Mouse (Mus musculus) intestine, embryonic 15.5 days (tissue): ENCODE data around the gene Serinc5. TPM values are rescaled to one million over a fixed set of nuclear protein-coding genes. Genes with fewer than 3 reads are reported as not detected.

ENCODE experiments used
- ATAC-seq: fragments of 200-750 bp; cut with Nextera tagmentation; 2 replicates; pipeline ENCODE4 v1.8.0; 2017; ENCODE audit warnings: moderate TSS enrichment, moderate library complexity
- H3K27ac ChIP-seq: fragments of 300-500 bp; sonication (generic); 2 replicates; pipeline ENCODE4 v1.5.1; 2015; ENCODE audit warnings: mild to moderate bottlenecking, inconsistent platforms
- H3K27me3 ChIP-seq: fragments of 300-500 bp; sonication (generic); replicated peaks from 2 replicates; pipeline ENCODE4 v1.6.1; 2015; ENCODE audit warnings: inconsistent platforms
- H3K36me3 ChIP-seq: fragments of 300-500 bp; sonication (generic); 2 replicates; pipeline ENCODE4 v1.6.1; 2015; ENCODE audit warnings: inconsistent platforms
- H3K4me1 ChIP-seq: fragments of 300-500 bp; sonication (generic); replicated peaks from 2 replicates; pipeline ENCODE4 v1.6.1; 2015; ENCODE audit warnings: inconsistent platforms
- H3K4me2 ChIP-seq: fragments of 300-500 bp; sonication (generic); replicated peaks from 2 replicates; pipeline ENCODE4 v1.6.1; 2015; ENCODE audit warnings: mild to moderate bottlenecking, inconsistent platforms
- H3K4me3 ChIP-seq: fragments of 300-500 bp; sonication (generic); replicated peaks from 2 replicates; pipeline ENCODE4 v1.5.1; 2015; ENCODE audit warnings: inconsistent platforms
- H3K9ac ChIP-seq: fragments of 300-500 bp; sonication (generic); 2 replicates; pipeline ENCODE4 v1.6.1; 2015; ENCODE audit warnings: inconsistent platforms
- H3K9me3 ChIP-seq: fragments of 300-500 bp; sonication (generic); 2 replicates; pipeline ENCODE4 v1.6.1; 2016; ENCODE audit warnings: inconsistent platforms
- WGBS: fragments of 180-500 bp; shearing (Covaris S2); methylation state at CpG from one replicate; pipeline ENCODE4 v1.1.7; 2015; 5-methylcytosine and 5-hydroxymethylcytosine counted together
- polyA plus RNA-seq: library from polyadenylated mRNA; unstranded; fragments of >200 nt; fragmentation: Nextera tagmentation; extraction: Ambion mirVana; gene quantifications from 2 replicates; pipeline ENCODE4 v1.2.1, GENCODE M21; 2015

Gene Serinc5
- polyA plus RNA-seq, 1 experiment from 2014 or later = 21.4 TPM

GRCm38 (mm10) chr13:92626725-92627124, 15.8 kb downstream of the Serinc5 start:
- Histone ChIP-seq H3K9ac (no peak overlapping the region), H3K27ac (no peak overlapping the region), H3K4me1 (0 out of 2 replicates have a peak, but pooled peaks cover 4% of the 10 kb centered on the region), H3K4me2 (no peak overlapping the region), H3K4me3 (no peak overlapping the region), H3K9me3 (no peaks in the 10 kb centered on the region), H3K36me3 (0 out of 2 replicates have a peak, but pooled peaks cover 5% of the 10 kb centered on the region), H3K27me3 (no peaks in the 10 kb centered on the region)
- no peak for ATAC-seq
- WGBS = 93% methylated on average over 5 of the region's 5 CpGs

DNA sequence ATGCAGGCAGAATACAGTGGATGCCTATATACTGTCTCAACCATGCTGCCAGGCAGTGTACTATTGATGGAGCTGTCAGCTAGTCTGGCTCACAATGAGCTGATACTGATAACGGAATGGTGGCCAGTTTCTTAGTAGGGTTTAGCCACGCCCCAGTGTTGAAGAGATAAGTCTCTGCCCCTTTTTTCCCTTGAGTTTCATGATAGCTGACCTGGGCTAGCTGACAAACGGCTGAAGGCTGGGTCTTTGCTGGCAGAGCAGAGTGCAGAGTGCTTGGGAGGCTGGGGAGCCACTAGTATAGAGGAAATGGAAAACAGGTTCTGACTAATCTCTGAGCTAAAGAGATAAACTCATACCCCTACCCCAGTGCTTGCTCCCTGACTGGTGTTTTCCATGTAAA, 18.6 kb downstream of the Serinc5 start:
- Histone ChIP-seq H3K4me3 (no peak overlapping the region), H3K4me2 (no peak overlapping the region), H3K9ac (no peak overlapping the region), H3K36me3 (0 out of 2 replicates have a peak, but pooled peaks cover 5% of the 10 kb centered on the region), H3K27ac (no peak overlapping the region), H3K27me3 (no peaks in the 10 kb centered on the region), H3K4me1 (peaks cover 8% of the 10 kb centered on the region; the same call in 1 of the 2 replicates), H3K9me3 (no peaks in the 10 kb centered on the region)
- peak; percentile 48; the same call in 1 of the 2 replicates for ATAC-seq
- WGBS = 73% methylated on average over 3 of the region's 3 CpGs

GRCm38 (mm10) chr13:92631450-92631849, 20.6 kb downstream of the Serinc5 start:
- no peak overlapping the region for H3K4me3 ChIP-seq
- no peak overlapping the region for H3K9ac ChIP-seq
- no peak for ATAC-seq
- H3K4me1 ChIP-seq = peaks cover 23% of the 10 kb centered on the region
- H3K4me2 ChIP-seq = no peak overlapping the region
- H3K9me3 ChIP-seq = no peaks in the 10 kb centered on the region
- WGBS = 48% methylated on average over 4 of the region's 4 CpGs
- no peaks in the 10 kb centered on the region for H3K27me3 ChIP-seq
- no peaks in the 10 kb centered on the region for H3K36me3 ChIP-seq
- H3K27ac ChIP-seq = no peak overlapping the region

GRCm38 (mm10) chr13:92632550-92632949, 21.7 kb downstream of the Serinc5 start:
- H3K27ac ChIP-seq = no peak overlapping the region
- no peak overlapping the region for H3K4me3 ChIP-seq
- no peaks in the 10 kb centered on the region for H3K9me3 ChIP-seq
- no peak overlapping the region for H3K9ac ChIP-seq
- no peaks in the 10 kb centered on the region for H3K27me3 ChIP-seq
- no peaks in the 10 kb centered on the region for H3K36me3 ChIP-seq
- peaks cover 31% of the 10 kb centered on the region for H3K4me1 ChIP-seq
- no peak overlapping the region for H3K4me2 ChIP-seq
- 42% methylated on average over 4 of the region's 4 CpGs for WGBS
- no peak for ATAC-seq

GRCm38 (mm10) chr13:92635040-92635439, 24.1 kb downstream of the Serinc5 start:
- H3K4me1 ChIP-seq = peaks cover 31% of the 10 kb centered on the region
- H3K9me3 ChIP-seq = no peaks in the 10 kb centered on the region
- no peaks in the 10 kb centered on the region for H3K27me3 ChIP-seq
- no peak overlapping the region for H3K27ac ChIP-seq
- no peak overlapping the region for H3K9ac ChIP-seq
- no peak overlapping the region for H3K4me3 ChIP-seq
- WGBS = 52% methylated on average over 2 of the region's 2 CpGs
- H3K36me3 ChIP-seq = no peaks in the 10 kb centered on the region
- H3K4me2 ChIP-seq = no peak overlapping the region
- ATAC-seq = no peak

DNA sequence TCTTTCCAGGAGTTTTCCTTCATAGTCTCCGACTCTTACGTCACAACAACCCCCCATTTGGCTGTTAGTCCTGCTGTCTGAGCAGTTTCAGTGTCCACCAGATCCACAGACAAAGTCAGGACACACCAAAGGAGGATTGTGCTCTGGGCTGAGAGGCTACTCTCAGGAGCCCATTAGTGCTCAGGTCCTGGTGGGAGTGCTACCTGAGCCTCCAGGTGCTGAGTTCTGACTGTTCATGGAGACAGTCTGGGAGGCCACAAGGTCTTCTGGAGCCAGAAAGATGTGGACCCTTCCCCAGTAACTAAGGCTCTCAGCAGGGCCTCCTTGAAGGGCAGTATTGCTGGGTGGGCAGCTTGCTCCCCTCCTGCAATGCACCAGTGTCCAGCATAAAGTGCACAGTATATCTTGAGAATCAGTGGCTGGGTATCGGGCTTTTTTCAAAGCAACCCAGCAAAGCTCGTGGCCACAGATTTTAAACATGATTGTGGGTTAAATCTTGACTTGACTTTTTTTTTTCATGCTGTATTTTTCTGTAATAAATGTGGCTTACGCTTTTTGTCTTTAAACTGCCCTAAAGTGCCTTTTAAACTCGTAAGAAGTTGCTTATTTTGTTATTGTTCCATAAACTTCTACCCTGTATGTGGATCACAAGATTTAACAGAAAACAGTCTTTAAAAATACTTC, 25.5 kb downstream of the Serinc5 start:
- H3K4me3 ChIP-seq = no peak overlapping the region
- no peaks in the 10 kb centered on the region for H3K36me3 ChIP-seq
- WGBS = 43% methylated on average over 6 of the region's 6 CpGs
- peaks cover 28% of the 10 kb centered on the region for H3K4me1 ChIP-seq
- no peaks in the 10 kb centered on the region for H3K9me3 ChIP-seq
- 0 out of 2 replicates have a peak, but pooled peaks have one; percentile 26 for ATAC-seq
- H3K27me3 ChIP-seq = no peaks in the 10 kb centered on the region
- peak overlapping the region; percentile 36; the same call in 1 of the 2 replicates for H3K27ac ChIP-seq
- H3K9ac ChIP-seq = no peak overlapping the region
- H3K4me2 ChIP-seq = peak overlapping the region; percentile 52; the same call in 1 of the 2 replicates

DNA sequence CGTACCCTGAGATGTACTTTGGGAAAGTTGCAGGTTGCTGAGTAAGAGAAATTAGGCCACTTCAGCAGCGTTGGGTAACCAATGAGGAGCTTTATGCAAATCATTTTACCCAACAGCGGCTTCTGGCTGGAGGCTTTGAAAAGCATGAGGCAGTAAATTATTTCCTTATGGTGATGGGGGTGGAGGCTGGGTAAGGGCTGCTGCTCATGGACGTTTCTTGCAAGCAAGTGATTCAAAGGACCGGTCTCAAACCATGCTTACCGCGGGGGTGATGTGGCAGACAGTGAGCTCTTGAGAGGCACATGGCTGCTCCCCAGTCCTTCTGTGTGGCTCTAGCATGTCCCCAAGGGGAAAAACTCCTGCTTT, 26.0 kb downstream of the Serinc5 start:
- 2% methylated on average over 7 of the region's 7 CpGs for WGBS
- Histone ChIP-seq H3K4me1 (peaks cover 27% of the 10 kb centered on the region), H3K9ac (0 out of 2 replicates have a peak overlapping the region, but pooled peaks have one; percentile 28), H3K9me3 (no peaks in the 10 kb centered on the region), H3K4me3 (no peak overlapping the region), H3K36me3 (no peaks in the 10 kb centered on the region), H3K27ac (peak overlapping the region; percentile 58; the same call in 1 of the 2 replicates), H3K27me3 (no peaks in the 10 kb centered on the region), H3K4me2 (peak overlapping the region; percentile 52)
- ATAC-seq = peak; percentile 90

DNA sequence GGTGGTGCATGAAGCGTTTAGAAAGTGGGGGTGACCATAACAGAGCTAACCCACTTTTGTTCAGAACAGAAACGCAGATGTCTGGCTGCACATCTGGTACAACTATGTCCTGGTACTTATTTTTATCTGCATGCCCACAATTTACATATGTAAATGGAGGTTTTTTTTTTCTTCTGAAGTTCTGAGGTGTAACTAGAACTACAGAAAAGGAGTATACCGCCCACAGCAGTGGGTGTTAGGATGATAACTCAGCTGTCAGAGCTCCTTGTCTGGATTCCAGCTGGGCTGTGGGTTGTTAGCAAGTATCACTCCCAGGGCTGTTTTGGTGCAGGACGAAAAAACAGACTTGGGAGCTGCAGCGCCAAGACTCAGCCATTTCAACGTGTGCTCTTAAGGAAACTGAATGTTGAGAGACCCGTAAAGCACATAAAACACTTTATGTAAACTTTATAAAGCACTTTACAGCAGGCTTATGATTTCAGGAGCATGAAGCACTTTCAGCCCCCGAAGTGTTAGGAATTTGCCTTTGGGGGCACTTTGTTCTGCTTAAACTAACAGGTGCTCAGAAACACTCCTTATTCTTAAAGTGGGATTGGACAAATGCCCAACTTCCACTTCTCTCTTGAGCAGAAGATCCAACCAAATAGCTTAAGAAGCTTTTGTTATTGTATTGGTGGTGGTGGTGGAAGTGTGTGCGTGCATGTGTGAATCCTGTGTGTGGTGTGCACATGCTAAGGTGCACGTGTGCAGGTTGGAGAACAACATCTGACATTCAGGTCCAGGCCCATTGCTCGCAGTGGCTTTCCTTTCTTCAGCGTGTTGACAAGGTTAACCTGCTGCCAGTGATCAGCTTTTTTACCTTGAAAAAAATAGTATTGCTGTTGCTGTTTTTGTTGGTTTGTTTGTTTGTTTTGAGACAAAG, 28.5 kb downstream of the Serinc5 start:
- Histone ChIP-seq H3K9me3 (no peaks in the 10 kb centered on the region), H3K4me1 (peaks cover 23% of the 10 kb centered on the region), H3K4me3 (no peak overlapping the region), H3K27ac (no peak overlapping the region), H3K36me3 (no peaks in the 10 kb centered on the region), H3K9ac (no peak overlapping the region), H3K4me2 (no peak overlapping the region), H3K27me3 (no peaks in the 10 kb centered on the region)
- ATAC-seq = no peak
- 52% methylated on average over 12 of the region's 12 CpGs for WGBS

GRCm38 (mm10) chr13:92644199-92644598, 33.3 kb downstream of the Serinc5 start:
- Histone ChIP-seq H3K4me2 (no peak overlapping the region), H3K9ac (no peak overlapping the region), H3K36me3 (no peaks in the 10 kb centered on the region), H3K4me3 (no peak overlapping the region), H3K27me3 (no peaks in the 10 kb centered on the region), H3K27ac (no peak overlapping the region), H3K4me1 (no peaks in the 10 kb centered on the region), H3K9me3 (no peaks in the 10 kb centered on the region)
- no peak for ATAC-seq
- 91% methylated on average over 3 of the region's 3 CpGs for WGBS

GRCm38 (mm10) chr13:92644753-92645152, 33.9 kb downstream of the Serinc5 start:
- no peak overlapping the region for H3K9ac ChIP-seq
- H3K36me3 ChIP-seq = no peaks in the 10 kb centered on the region
- no peaks in the 10 kb centered on the region for H3K27me3 ChIP-seq
- H3K4me3 ChIP-seq = no peak overlapping the region
- no peak for ATAC-seq
- H3K4me2 ChIP-seq = no peak overlapping the region
- H3K4me1 ChIP-seq = no peaks in the 10 kb centered on the region
- no peaks in the 10 kb centered on the region for H3K9me3 ChIP-seq
- WGBS = 86% methylated on average over 6 of the region's 6 CpGs
- H3K27ac ChIP-seq = no peak overlapping the region

DNA sequence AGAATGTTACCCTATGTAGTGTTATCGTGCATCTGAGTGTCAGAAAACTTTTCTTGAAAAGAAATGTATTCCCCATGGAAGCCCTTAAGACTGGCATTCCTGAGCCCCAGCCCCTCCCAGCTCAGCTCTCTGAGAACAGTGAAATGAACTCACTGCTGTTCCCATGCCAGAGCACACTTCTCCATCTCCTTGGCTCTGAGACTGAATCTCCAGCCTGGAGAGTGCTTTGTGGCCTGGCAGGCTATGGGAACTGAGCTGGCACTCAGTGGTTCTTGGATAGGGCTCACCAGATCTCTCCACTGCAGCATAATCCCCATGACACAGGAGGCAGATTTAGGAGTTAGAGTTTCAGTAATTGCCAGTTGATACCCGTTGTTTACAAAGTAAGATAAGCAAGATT, 36.8 kb downstream of the Serinc5 start:
- WGBS = 42% methylated on average over 2 of the region's 2 CpGs
- no peak for ATAC-seq

DNA sequence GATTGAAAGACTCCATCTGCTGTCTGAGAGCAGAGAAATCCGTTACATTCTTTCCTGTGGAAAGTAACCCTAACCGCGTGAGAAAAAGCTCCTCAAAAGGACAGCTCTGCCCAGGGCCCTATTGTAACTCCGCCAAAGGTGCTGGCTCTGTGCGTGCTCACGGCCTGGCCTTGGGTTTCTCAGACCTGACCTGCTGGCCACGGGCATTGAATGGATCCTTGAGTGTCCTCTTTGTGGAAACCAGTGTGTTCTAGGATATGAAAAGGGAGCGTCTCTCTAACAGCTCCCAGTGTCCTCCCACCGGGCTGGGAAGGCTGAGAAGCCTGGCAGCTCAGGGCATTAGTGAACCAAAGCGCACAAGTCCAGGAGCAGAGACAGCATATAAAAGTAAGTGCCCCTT, 38.2 kb downstream of the Serinc5 start:
- Histone ChIP-seq H3K4me1 (peaks cover 18% of the 10 kb centered on the region), H3K9me3 (no peaks in the 10 kb centered on the region), H3K36me3 (no peaks in the 10 kb centered on the region), H3K9ac (no peak overlapping the region), H3K4me3 (no peak overlapping the region), H3K27ac (no peak overlapping the region), H3K27me3 (no peaks in the 10 kb centered on the region), H3K4me2 (no peak overlapping the region)
- WGBS = 87% methylated on average over 10 of the region's 10 CpGs
- ATAC-seq = no peak

More for the DNA sequence above, 36.8 kb downstream of the Serinc5 start:
- Histone ChIP-seq H3K27ac (no peak overlapping the region), H3K4me3 (no peak overlapping the region), H3K36me3 (no peaks in the 10 kb centered on the region), H3K27me3 (no peaks in the 10 kb centered on the region), H3K9ac (no peak overlapping the region), H3K4me1 (peaks cover 11% of the 10 kb centered on the region; the same call in 1 of the 2 replicates), H3K9me3 (no peaks in the 10 kb centered on the region), H3K4me2 (no peak overlapping the region)
